Mouse (Mus musculus): ENCODE results near the gene Igsf8. TPM values are rescaled to one million over a fixed set of nuclear protein-coding genes. Genes with fewer than 3 reads are reported as not detected.
A peak's percentile ranks its signal among the peaks of the same experiment; 100 is the strongest.

The Igsf8 gene
- polyA plus RNA-seq, 1 experiment, result not detected

DNA sequence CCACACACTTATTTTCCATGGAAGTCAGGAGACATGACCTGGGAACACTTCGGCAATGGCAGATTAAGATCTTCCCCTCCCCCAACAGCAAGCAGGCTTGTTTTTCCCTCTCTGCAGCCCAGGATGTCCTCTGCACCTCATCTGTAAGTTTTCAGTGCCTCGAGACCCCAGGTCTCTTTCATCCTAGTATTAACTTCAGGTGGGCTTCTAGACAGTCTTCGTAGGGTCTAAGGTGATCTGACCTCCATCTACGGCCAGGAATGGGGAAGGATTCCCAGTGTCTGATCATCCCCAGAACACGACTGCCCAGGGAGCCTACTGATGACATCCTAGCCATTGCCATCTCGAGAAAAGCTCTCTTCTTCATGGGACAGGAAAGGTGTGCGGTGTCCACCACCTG, 67.0 kb downstream of the Igsf8 start:
- peaks cover 32% of the 10 kb centered on the region for H3K4me1 ChIP-seq (ENCODE audit: control insufficient read depth, insufficient read depth, low read length)
- H3K27ac ChIP-seq (ENCODE audit: insufficient read depth, low read depth, low read length), result 0 out of 2 replicates have a peak overlapping the region, but pooled peaks have one; percentile 60
- TF ChIP-seq CTCF (IDR thresholded peaks at IDR 0.05; ENCODE audit: insufficient read depth, low read depth, low read length), result no peak
- TF ChIP-seq POLR2A (IDR thresholded peaks at IDR 0.05; ENCODE audit: insufficient read depth, low read depth, low read length), result no peak
- WGBS, result 58% methylated on average over 7 of the region's 7 CpGs
- H3K4me3 ChIP-seq (ENCODE audit: insufficient read depth, low read depth, low read length), result peak overlapping the region; percentile 57

DNA sequence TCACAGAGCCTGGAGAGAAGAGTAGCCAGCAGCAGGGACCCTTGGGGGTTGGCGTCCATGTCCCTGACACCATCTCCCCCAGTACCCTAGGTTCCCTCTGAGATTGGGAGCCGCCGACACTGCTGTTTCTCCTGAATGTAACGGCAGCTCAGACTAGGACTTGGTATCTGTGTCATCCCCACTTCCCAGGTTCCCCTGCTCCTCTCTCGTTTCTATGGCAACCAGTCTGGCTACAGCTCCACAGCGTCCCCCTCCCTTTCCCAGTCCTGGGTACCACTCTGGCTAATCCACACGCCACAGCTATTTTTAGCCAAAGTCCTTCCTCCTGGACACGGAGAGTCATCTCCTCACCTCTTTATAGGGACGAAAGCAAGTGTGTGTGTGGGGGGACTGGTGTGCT, 67.7 kb downstream of the Igsf8 start, which contains the start of gene Kcnj9:
Kcnj9 (minus strand) TSS at position 188 of the 400 bp plus-strand sequence.
- Histone ChIP-seq H3K4me1 (ENCODE audit: control insufficient read depth, insufficient read depth, low read length) (peaks cover 31% of the 10 kb centered on the region), H3K27ac (ENCODE audit: insufficient read depth, low read depth, low read length) (peak within 1 kb of the TSS; percentile 60), H3K4me3 (ENCODE audit: insufficient read depth, low read depth, low read length) (peak within 1 kb of the TSS; percentile 57)
- no peak; the same call in 1 of the 2 replicates for TF ChIP-seq POLR2A (IDR thresholded peaks at IDR 0.05; ENCODE audit: insufficient read depth, low read depth, low read length)
- TF ChIP-seq CTCF (IDR thresholded peaks at IDR 0.05; ENCODE audit: insufficient read depth, low read depth, low read length), result no peak
- WGBS, result 11% methylated on average over 9 of the region's 9 CpGs

DNA sequence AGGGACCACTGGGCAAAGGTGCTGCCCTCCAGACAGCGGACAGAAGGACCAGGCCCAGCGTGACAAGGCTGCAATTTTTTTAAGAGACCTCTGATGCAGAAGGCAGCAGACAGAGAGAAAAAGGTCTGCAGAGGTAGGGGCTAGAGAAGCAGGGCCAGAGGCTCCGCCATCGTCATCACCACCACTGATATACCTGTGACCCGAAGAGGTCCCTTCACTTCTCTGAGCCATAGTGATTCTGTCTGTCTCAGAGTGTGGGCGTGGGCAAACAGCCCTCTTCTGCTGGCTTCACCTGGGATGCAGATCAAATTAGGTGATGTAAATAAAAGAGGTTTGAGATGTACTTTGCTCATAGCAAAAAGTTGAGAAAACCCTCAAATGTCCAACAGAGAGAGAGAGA, 68.2 kb downstream of the Igsf8 start:
- 72% methylated on average over 6 of the region's 6 CpGs for WGBS
- TF ChIP-seq CTCF (IDR thresholded peaks at IDR 0.05; ENCODE audit: insufficient read depth, low read depth, low read length) (no peak), POLR2A (IDR thresholded peaks at IDR 0.05; ENCODE audit: insufficient read depth, low read depth, low read length) (no peak)

DNA sequence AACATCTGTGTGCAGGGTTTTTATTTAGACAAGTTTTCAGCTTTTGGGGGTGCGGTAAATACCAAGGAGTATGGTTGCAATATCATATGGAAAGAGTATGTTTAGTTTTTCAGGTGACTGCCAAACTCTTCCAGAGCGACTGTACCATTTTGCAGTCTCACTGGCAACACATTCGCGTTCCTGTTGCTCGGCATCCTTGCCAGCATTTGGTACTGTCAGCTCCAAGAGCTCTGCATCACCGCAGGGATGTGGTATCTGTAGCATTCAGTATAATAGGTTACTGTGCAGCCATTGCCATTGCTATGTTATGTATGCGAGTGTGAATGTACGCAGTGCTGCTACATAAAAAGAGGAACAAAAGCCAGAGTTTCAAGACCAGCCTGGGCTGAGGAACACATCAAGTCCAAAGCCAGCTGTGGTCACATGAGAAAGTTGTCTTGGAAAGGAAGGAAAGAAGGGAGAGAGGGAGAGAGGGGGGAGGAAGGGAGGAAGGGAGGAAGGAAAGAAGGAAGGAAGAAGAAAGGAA, 70.0 kb downstream of the Igsf8 start:
- Histone ChIP-seq H3K4me3 (ENCODE audit: insufficient read depth, low read depth, low read length) (no peak overlapping the region), H3K27ac (ENCODE audit: insufficient read depth, low read depth, low read length) (no peak overlapping the region), H3K4me1 (ENCODE audit: control insufficient read depth, insufficient read depth, low read length) (peaks cover 12% of the 10 kb centered on the region)
- no peak for TF ChIP-seq POLR2A (IDR thresholded peaks at IDR 0.05; ENCODE audit: insufficient read depth, low read depth, low read length)
- no peak for TF ChIP-seq CTCF (IDR thresholded peaks at IDR 0.05; ENCODE audit: insufficient read depth, low read depth, low read length)
- WGBS, result 53% methylated on average over 8 of the region's 8 CpGs

More for the DNA sequence above, 68.2 kb downstream of the Igsf8 start:
- H3K4me1 ChIP-seq (ENCODE audit: control insufficient read depth, insufficient read depth, low read length), result peaks cover 26% of the 10 kb centered on the region
- no peak overlapping the region for H3K4me3 ChIP-seq (ENCODE audit: insufficient read depth, low read depth, low read length)
- peak overlapping the region; percentile 50 for H3K27ac ChIP-seq (ENCODE audit: insufficient read depth, low read depth, low read length)

DNA sequence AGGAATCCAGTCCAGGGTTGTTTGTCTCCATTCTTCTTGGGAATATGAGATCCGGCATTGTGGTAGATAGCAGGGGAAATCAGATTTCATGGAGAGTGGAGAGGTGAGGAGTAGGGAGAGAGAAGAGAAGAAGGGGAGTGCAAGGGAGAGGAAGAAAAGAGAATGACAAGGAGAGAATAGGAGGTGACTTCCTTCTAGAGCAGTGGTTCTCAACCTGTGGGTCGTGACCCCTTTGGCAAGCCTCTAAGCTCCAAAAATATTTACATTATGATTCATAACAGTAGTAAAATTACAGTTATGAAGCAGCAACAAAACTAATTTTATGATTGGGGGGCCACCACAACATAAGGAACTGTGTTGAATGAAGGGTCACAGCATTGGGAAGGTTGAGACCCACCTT, 71.5 kb downstream of the Igsf8 start:
- Histone ChIP-seq H3K27ac (ENCODE audit: insufficient read depth, low read depth, low read length) (no peak overlapping the region), H3K4me3 (ENCODE audit: insufficient read depth, low read depth, low read length) (no peak overlapping the region), H3K4me1 (ENCODE audit: control insufficient read depth, insufficient read depth, low read length) (peaks cover 4% of the 10 kb centered on the region)
- WGBS, result 91% methylated on average over 2 of the region's 2 CpGs
- no peak for TF ChIP-seq POLR2A (IDR thresholded peaks at IDR 0.05; ENCODE audit: insufficient read depth, low read depth, low read length)
- TF ChIP-seq CTCF (IDR thresholded peaks at IDR 0.05; ENCODE audit: insufficient read depth, low read depth, low read length), result no peak

DNA sequence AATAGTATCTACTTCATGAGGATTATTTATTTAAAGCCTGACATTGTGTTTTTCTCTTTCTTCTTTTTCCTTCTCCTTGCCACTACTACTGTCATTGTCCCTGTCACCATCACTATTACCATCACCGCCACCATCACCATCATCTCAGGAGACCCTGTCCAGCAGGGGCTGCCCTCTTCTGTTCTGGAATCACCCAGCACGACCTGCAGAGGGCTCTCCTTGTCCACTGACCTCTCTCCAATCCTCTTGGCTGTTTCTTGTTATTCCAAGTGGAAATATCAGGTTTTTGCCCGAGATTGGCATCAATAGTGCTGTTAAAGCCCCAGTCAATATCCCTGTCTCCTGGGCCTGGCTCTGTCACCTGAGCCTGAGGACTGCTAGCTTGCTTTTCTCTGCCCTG, 72.1 kb downstream of the Igsf8 start:
- H3K4me3 ChIP-seq (ENCODE audit: insufficient read depth, low read depth, low read length), result no peak overlapping the region
- no peak overlapping the region for H3K27ac ChIP-seq (ENCODE audit: insufficient read depth, low read depth, low read length)
- 42% methylated on average over 3 of the region's 3 CpGs for WGBS
- H3K4me1 ChIP-seq (ENCODE audit: control insufficient read depth, insufficient read depth, low read length), result peaks cover 4% of the 10 kb centered on the region
- TF ChIP-seq POLR2A (IDR thresholded peaks at IDR 0.05; ENCODE audit: insufficient read depth, low read depth, low read length) (no peak), CTCF (IDR thresholded peaks at IDR 0.05; ENCODE audit: insufficient read depth, low read depth, low read length) (no peak)

DNA sequence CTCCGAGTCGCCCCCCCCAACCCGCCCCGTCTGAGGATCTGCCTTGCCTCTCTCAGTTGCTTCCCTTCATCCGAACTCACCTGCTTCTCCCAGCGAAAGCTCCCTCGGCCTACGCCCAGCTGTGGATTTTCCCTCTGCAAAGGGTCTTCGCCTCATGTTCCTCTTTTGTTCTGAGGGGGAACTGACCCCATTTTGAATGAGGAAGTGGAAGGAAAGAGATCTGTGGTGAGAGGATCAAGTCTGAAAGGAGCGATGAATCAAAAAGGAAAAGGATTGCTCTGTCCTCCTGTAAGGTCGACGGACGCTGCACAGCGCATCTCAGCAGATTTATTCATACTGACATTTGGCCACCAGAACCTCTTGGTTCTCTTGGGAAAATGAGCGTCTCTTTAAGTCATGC, 74.4 kb downstream of the Igsf8 start:
- peaks cover 4% of the 10 kb centered on the region for H3K4me1 ChIP-seq (ENCODE audit: control insufficient read depth, insufficient read depth, low read length)
- 87% methylated on average over 15 of the region's 15 CpGs for WGBS
- H3K4me3 ChIP-seq (ENCODE audit: insufficient read depth, low read depth, low read length), result no peak overlapping the region
- TF ChIP-seq POLR2A (IDR thresholded peaks at IDR 0.05; ENCODE audit: insufficient read depth, low read depth, low read length), result no peak
- TF ChIP-seq CTCF (IDR thresholded peaks at IDR 0.05; ENCODE audit: insufficient read depth, low read depth, low read length), result no peak
- H3K27ac ChIP-seq (ENCODE audit: insufficient read depth, low read depth, low read length), result no peak overlapping the region

DNA sequence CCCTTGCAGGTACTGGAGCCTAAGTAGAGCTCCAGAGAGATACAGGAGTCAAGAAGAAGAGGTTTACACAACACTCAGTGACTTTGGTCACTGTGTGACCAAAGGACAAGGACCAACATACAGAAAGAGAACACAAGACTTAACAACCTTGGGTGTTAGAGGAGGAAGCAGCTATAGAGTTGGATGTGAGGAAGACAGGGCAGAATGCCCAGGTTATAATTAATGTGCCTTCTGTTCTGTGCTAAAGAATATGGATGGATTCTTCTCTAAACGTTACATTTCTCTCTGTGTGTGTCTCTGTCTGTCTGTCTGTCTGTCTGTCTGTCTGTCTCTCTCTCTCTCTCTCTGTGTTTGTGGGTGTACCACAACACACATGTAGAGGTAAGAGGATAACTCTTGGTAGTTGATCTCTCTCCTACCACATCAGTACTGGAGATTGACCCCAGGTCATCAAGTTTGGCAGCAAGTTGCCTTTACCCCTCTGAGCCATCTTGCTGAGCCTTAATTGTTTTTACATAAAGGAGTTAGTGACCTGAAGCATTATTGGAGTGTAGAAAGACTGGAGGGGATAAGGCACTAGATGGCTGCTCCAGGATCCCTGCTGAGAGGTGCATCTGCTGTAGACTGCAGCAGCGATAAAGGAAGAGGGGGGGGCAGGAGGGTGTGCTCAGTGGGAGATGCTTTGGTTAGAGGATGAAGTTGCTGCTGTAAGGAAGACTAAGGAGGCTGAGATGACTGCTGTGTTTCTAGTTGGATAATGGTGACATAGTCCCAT, 76.2 kb downstream of the Igsf8 start:
- TF ChIP-seq POLR2A (IDR thresholded peaks at IDR 0.05; ENCODE audit: insufficient read depth, low read depth, low read length) (no peak), CTCF (IDR thresholded peaks at IDR 0.05; ENCODE audit: insufficient read depth, low read depth, low read length) (no peak)
- H3K27ac ChIP-seq (ENCODE audit: insufficient read depth, low read depth, low read length), result no peak overlapping the region
- peaks cover 10% of the 10 kb centered on the region for H3K4me1 ChIP-seq (ENCODE audit: control insufficient read depth, insufficient read depth, low read length)
- H3K4me3 ChIP-seq (ENCODE audit: insufficient read depth, low read depth, low read length), result no peak overlapping the region
- WGBS, result 34% methylated on average over 2 of the region's 2 CpGs

DNA sequence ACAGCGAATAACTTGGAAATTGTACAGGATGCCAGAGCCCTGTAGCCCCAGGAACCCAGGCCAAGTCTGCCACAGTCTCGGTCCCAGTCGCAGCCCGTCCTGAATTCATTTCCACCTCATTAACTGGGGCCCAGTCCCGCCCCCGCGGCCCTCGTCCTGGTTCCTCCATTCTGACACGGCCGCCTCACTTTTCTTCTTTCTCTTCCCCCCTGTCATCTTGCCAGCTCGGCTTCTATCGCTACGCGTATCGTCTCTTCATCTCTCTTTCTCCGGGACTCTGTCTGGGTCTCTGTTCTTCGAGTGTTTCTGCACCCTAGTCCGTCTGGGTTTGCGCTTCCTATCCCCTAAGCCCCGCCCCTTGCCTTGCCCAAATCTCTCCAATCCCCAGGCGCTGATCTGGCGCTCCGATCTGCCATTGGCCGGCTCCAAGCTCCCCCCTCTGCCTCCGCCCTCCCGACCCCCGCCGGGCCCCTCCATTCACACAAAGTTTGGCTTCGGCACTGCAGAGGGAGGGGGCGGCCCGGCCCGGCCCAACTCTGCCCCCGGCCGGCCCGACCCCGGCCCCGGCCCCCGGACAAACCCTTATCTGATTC, 79.4 kb downstream of the Igsf8 start, which contains the start of gene Kcnj10:
Kcnj10 (plus strand) TSS at position 482 of the 593 bp plus-strand sequence.
- Histone ChIP-seq H3K27ac (ENCODE audit: insufficient read depth, low read depth, low read length) (peak within 1 kb of the TSS; percentile 62; the same call in 1 of the 2 replicates), H3K4me3 (ENCODE audit: insufficient read depth, low read depth, low read length) (peak within 1 kb of the TSS; percentile 39), H3K4me1 (ENCODE audit: control insufficient read depth, insufficient read depth, low read length) (peaks cover 10% of the 10 kb centered on the region)
- WGBS, result 2% methylated on average over 38 of the region's 38 CpGs
- TF ChIP-seq POLR2A (IDR thresholded peaks at IDR 0.05; ENCODE audit: insufficient read depth, low read depth, low read length), result no peak
